Mouse (Mus musculus) embryo, embryonic 10.5 days (tissue): ENCODE measurements around the gene Psmd3.
A peak's percentile ranks its signal among the peaks of the same experiment; 100 is the strongest.
"Not testable (repeated sequence)": the region's sequence is repeated elsewhere in the genome, so short reads cannot be mapped to it uniquely, and the experiment has no call there.

Source experiments
- DNase-seq: peaks from one replicate; pipeline ENCODE4 v3.0.0-alpha.2; 2015; ENCODE audit warnings: low spot score

Gene Psmd3

GRCm38 (mm10) chr11:98720756-98721155, 38.4 kb downstream of the Psmd3 start:
- no peak for DNase-seq

- peak; percentile 51 for DNase-seq
Observed at GRCm38 (mm10) chr11:98721458-98722226, 39.3 kb downstream of the Psmd3 start.

GRCm38 (mm10) chr11:98723098-98723497, 40.7 kb downstream of the Psmd3 start:
- no peak for DNase-seq

- no peak for DNase-seq
Observed at GRCm38 (mm10) chr11:98725926-98726506, 43.7 kb downstream of the Psmd3 start.

- peak; percentile 96 for DNase-seq
Observed at GRCm38 (mm10) chr11:98729119-98729588, 46.8 kb downstream of the Psmd3 start, which contains the start of gene Med24. Gene Med24, minus strand, starts transcription at chr11:98729435.

- DNase-seq: no peak
Observed at GRCm38 (mm10) chr11:98730727-98731126, 48.4 kb downstream of the Psmd3 start.

GRCm38 (mm10) chr11:98731134-98731533, 48.8 kb downstream of the Psmd3 start:
- no peak for DNase-seq

- no peak for DNase-seq
Observed at GRCm38 (mm10) chr11:98734020-98734419, 51.7 kb downstream of the Psmd3 start.

GRCm38 (mm10) chr11:98735111-98735510, 52.8 kb downstream of the Psmd3 start:
- DNase-seq: no peak

- no peak for DNase-seq
Observed at GRCm38 (mm10) chr11:98736176-98736575, 53.8 kb downstream of the Psmd3 start.

- DNase-seq: not testable (repeated sequence)
Observed at GRCm38 (mm10) chr11:98737220-98737619, 54.9 kb downstream of the Psmd3 start.

- DNase-seq: no peak
Observed at GRCm38 (mm10) chr11:98738428-98738911, 56.1 kb downstream of the Psmd3 start.

GRCm38 (mm10) chr11:98738925-98739324, 56.6 kb downstream of the Psmd3 start:
- DNase-seq: no peak

GRCm38 (mm10) chr11:98740026-98740392, 57.7 kb downstream of the Psmd3 start:
- no peak for DNase-seq

GRCm38 (mm10) chr11:98740393-98741050, 58.2 kb downstream of the Psmd3 start, which contains the start of gene Thra:
Gene Thra, plus strand, starts transcription at chr11:98740638.
- DNase-seq: peak; percentile 76

GRCm38 (mm10) chr11:98741051-98741620, 58.8 kb downstream of the Psmd3 start:
- DNase-seq: peak; percentile 45

GRCm38 (mm10) chr11:98741622-98742396, 59.5 kb downstream of the Psmd3 start:
- DNase-seq: peak; percentile 87

- peak; percentile 50 for DNase-seq
Observed at GRCm38 (mm10) chr11:98742397-98743291, 60.3 kb downstream of the Psmd3 start.

GRCm38 (mm10) chr11:98743655-98744345, 61.4 kb downstream of the Psmd3 start:
- DNase-seq: peak; percentile 82
